Mouse (Mus musculus): ENCODE measurements around the gene Fndc3b.

The Fndc3b gene

GRCm38 (mm10) chr3:27472846-27473245 is 238.3 kb downstream of the Fndc3b start:
- DNase-seq (ENCODE audit: low read depth, low spot score) = no peak

DNA sequence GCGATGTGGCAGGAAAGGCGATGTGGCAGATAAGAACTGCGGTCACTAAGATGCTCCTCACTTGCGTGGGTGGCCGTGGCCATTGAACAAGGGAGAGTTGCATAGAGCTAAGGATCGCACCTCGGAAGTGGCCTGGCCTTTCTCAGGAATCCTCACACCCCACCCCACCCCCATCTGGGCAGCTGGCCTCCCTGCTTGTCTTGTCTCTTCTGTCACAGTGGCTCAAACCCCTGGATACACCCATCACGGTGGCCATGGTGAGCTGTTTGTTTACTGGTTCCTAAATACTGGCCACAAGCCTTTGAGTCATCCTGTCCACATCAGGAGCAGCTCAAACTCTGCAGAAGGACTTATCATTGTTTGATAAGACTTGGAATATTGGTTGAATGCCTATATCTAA is 240.3 kb downstream of the Fndc3b start:
- DNase-seq (ENCODE audit: low read depth, low spot score) = no peak

GRCm38 (mm10) chr3:27469971-27470370 is 241.1 kb downstream of the Fndc3b start:
- DNase-seq (ENCODE audit: low read depth, low spot score) = no peak

GRCm38 (mm10) chr3:27467505-27468020 is 243.5 kb downstream of the Fndc3b start:
- no peak for DNase-seq (ENCODE audit: low read depth, low spot score)

DNA sequence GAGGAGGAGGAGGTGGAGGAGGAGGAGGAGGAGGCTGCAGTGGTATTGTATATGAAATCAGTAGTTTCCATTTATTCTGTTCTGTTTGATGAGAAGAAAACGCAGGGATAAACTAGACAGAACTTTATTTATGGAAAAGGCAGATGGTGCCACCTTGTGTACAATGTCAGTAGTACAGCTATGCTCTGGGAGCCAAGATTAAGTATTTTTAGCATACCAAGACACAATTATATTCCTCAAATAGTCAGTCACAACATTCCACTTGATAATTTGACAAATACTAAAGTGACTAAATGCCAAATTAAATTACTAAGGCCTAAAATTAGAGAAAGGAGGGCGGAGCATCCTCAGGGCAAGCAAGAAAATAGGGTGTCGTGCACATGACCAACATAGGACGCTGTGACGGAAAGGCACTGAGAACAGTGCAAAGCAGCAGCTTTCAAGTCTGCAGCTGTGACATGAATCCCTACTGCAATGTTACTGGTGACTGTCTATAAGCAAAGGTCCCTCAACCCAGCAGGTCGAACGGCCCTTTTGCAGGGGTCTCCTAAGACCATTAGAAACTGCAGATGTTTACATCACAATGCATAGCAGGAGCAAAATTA is 244.7 kb downstream of the Fndc3b start:
- peak; percentile 25 for DNase-seq (ENCODE audit: low read depth, low spot score)

DNA sequence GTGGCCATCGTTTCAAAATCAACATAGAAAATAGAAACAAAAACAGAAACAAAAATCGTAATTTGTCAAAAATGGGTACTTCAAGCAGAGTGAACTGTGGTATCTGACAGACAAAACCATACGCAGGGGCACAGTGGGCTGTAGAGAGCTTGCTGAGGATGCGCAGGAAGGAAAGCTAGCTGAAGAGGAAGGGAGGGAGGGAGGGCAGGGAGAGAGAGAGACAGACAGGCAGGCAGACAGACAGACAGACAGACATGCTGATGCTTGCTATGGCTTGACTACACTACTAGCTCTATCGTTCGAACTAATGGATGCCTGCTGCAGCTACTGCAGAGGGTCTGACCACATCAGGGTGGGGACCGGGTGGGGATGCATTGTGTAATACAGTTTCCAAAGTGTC is 247.7 kb downstream of the Fndc3b start:
- no peak for DNase-seq (ENCODE audit: low read depth, low spot score)

DNA sequence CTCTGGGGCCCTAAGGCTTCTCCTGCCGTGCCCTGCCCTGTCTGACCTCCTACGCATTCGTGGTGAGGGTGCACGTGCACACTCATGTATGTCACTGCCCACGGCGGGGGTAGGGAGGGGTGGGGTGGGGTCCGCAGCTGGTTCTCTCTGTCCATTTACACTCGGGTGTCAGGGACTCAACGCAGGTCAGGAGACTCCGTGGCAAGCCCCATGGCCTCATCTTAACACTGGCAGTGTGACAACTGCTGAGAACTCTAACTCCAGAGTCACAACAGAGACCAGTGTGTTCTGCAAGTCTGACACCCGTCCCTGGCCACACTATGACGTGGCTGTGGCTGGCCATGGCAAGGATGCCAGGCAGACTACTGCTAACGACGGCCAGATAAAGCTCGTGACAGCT is 248.2 kb downstream of the Fndc3b start:
- DNase-seq (ENCODE audit: low read depth, low spot score) = no peak

- DNase-seq (ENCODE audit: low read depth, low spot score) = no peak
These were observed 248.7 kb downstream of the Fndc3b start for GRCm38 (mm10) chr3:27462316-27462902.

DNA sequence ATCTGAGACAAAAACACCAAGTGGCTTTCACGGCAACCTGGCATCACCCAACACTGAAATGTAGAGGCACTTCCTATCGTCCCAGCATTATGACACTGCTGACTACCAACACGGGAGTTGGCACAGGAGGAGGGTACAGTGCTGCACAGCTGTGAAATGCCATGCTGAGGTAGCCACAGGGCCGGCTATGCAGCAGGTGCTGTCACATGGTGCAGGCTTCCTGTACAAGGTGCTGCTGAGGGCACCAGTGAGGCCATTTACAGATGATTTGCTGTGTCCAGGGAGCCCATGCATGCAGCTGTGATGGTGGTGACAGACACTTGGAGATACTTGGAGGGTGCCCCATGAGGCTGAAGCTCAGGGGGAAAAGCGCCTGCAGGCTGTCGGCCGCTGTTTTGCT is 249.2 kb downstream of the Fndc3b start:
- DNase-seq (ENCODE audit: low read depth, low spot score) = no peak

DNA sequence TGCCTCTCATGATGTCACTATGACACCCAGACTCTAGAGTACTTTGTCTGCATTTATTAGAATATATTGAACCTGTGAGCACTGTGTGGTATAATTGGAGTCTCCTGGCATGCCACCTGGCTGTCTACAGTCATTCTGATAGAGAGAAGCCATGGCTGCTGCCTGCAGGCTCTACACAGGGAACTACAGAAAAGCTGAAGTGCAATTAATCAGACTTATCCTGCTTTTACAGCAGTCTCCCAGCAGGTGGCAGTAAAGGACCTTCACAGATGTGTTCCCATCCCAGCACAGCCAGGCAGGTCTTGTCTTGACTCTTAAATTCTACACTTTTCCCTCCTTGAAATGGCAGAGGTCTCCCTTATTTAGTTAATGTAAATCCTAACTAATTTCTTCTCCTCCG is 250.1 kb downstream of the Fndc3b start:
- DNase-seq (ENCODE audit: low read depth, low spot score) = peak; percentile 73

DNA sequence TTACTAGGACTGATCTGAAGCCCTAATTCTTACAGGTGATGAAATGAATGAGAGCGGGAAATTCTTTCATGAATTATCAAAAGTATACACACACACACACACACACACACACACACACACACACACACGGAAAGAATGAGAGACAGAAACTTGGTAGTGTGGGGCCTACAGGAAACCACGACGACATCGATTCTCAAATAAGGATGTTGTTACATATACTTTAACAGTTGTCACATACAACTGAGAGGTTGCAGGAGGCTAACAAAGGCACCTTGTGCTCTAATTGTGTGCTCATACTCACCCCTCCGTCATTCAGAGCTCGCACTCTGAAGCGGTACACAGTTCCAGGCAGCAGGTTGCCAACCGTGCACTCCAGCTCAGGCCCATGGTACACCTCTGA is 252.7 kb downstream of the Fndc3b start:
- no peak for DNase-seq (ENCODE audit: low read depth, low spot score)

DNA sequence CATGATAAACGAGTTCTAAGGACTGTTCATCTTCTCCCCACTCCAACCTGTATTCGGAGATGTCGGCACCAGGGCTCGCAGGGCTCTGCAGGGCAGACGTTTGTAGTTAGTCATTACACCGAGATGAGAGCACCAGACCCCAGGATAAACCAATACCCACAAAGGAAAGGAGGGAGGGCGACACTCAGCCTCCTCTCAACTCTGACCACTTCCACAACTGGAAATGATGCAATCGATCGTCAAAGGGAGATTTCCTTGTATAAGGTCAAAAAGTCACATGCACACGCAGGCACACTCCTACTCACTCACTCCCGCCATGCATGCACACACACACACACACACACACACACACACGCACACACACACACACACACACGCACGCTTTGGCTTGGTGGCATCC is 254.6 kb downstream of the Fndc3b start:
- no peak for DNase-seq (ENCODE audit: low read depth, low spot score)

GRCm38 (mm10) chr3:27454402-27455195 is 256.5 kb downstream of the Fndc3b start:
- no peak for DNase-seq (ENCODE audit: low read depth, low spot score)

- DNase-seq (ENCODE audit: low read depth, low spot score) = no peak
These were observed 257.5 kb downstream of the Fndc3b start for GRCm38 (mm10) chr3:27453453-27454098.

DNA sequence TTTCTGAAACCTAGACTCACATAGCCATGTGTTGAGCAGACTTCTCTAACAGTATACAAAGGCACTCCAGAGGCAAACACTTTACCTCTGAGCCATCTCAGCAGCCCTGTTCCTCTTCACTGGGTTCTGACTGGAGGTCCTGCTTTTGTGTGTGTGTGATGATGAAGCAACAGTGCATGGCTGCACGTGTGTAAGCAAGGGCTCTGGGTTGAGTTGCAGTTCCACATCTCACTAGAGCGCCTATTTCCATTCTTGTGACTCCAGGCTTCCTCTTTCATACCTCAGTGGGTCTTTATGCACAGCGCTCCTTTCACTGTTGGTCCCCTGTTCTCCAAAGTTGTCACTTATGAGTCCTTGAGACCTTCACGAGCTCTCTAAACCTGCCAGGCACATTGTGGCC is 261.7 kb downstream of the Fndc3b start:
- no peak for DNase-seq (ENCODE audit: low read depth, low spot score)

- no peak for DNase-seq (ENCODE audit: low read depth, low spot score)
These were observed 262.7 kb downstream of the Fndc3b start for GRCm38 (mm10) chr3:27448367-27448766.

- no peak for DNase-seq (ENCODE audit: low read depth, low spot score)
These were observed 271.4 kb downstream of the Fndc3b start for GRCm38 (mm10) chr3:27439704-27440103.

GRCm38 (mm10) chr3:27435096-27435620 is 275.9 kb downstream of the Fndc3b start:
- DNase-seq (ENCODE audit: low read depth, low spot score) = no peak

DNA sequence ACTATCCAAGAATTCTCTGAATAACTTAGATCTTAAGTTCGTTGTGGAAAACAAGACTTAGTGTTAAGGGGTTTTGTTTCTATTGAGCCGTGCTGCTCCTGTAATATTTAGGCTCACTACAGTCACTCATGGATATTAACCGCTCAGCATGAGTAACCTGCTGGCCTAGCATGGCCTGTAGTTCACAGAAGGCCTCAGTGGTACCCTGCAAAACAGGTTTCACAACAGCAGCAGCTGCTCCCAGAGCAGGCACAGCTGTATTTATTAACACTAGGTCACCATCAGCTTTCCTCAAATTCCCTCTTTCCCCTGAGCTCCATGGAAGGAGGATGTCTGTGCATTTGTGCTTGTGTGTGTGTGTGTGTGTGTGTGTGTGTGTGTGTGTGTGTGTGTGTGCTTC is 278.1 kb downstream of the Fndc3b start:
- no peak for DNase-seq (ENCODE audit: low read depth, low spot score)

DNA sequence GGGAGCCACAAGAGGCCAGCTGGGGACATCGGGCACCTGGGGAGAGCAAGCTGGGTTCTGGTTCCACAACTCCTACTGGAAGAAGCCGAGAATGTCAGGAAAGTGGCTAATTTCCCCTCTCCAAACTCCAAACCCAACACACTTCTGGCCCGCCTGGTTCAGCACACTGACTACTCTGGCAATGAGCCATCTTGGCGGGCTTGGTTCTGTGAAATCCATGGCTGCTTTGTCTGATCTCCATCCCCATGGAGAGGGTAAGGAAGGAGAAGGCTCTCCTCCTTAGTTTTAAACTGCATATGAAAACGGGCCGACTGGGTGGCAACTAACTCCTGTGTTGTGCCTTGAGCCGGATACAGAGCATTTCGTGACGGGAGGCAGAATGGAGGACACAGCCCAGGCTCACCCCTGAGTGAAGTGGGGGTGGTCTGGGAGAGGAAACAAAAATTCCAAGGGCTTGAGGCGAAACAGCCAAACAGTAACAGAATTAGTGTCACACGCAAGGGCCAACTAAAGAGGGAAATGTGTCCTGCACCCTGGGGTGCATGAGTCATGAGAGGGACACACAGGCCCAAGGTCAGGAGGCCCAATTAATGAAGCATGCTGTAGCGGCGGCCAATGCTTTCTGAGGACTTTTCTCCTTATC is 280.4 kb downstream of the Fndc3b start:
- no peak for DNase-seq (ENCODE audit: low read depth, low spot score)

- DNase-seq (ENCODE audit: low read depth, low spot score) = no peak
These were observed 283.7 kb downstream of the Fndc3b start for GRCm38 (mm10) chr3:27427406-27427805.

All from retina, postnatal 7 days (tissue).